Mouse (Mus musculus): Measurements from ENCODE around the gene Dap.

DNA sequence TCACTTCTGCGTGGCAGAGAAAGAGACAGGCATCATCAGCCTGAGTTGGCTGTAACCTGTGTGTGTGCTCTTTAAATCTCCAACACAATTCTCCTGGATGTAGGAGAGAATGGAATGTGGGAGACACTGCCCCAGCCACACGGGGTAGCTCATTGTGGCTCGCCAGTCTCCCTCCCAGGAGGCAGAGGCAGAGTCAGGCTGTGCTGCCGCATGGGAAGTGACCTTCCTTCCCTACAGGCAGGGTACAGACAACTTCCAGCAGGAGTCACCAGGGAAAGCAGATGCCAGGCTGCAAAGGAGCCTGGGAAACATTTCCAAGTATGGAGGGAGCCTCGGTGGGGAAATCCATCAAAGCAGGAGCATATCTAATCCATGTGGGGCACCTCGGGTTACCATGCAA lies 81.1 kb downstream of the Dap start:
- no peak for TF ChIP-seq POLR2A (IDR thresholded peaks at IDR 0.05; ENCODE audit: borderline replicate concordance, control insufficient read depth, low read depth, low read length)
- TF ChIP-seq CTCF (IDR thresholded peaks at IDR 0.05; ENCODE audit: control insufficient read depth, insufficient read depth, low read length): no peak
